Mouse (Mus musculus): ENCODE measurements around the gene Fam53b.

DNA sequence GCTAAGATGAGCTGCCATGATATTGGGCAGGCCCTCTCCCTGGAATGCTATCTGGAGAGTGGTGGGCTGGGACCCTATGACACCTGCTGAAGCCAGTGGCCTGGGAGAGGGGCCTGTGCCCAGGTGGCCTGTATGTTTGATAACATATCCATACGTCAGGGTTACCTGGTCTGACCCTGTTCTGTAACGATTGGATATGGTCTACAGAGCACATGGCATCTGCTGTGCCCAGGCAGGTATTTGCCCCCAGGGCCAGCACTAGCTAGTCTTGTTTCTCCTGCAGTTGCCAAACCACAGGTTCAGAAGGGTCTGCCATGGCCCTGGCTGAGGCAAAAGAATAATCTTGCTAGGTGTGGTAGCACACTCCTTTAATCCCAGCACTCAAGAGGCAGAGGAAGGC lies 120.1 kb downstream of the Fam53b start:
- TF ChIP-seq EP300 (IDR thresholded peaks at IDR 0.05; ENCODE audit: low read depth) = no peak
- no peak for TF ChIP-seq CTCF (IDR thresholded peaks at IDR 0.05; ENCODE audit: low read depth)
